In genomic region chr4:136123792-136124161, GRCm38 (mm10) we compare ENCODE assay signal across 18 mouse cellular contexts. TPM values are rescaled to one million over a fixed set of nuclear protein-coding genes. Genes with fewer than 3 reads are reported as not detected.
DNase-seq lines count a peak whose midpoint lies in the region; ATAC-seq and TF ChIP-seq lines count a peak whose summit lies in the region.
"Had no signal": no experiment of that assay in that cellular context is flagged by ENCODE, and none has a peak within 500 bp of the region (broad histone marks: within the 10 kb centered on the region; RNA-seq: fewer than 3 reads in every experiment).

No protein-coding gene starts in this region.

- no peak overlapping the region for H3K4me2 ChIP-seq in kidney, embryonic 15.5 days
- H3K4me2 ChIP-seq in stomach, postnatal 0 days (replicated peaks; ENCODE audit: low read depth): no peak overlapping the region
- H3K4me2 ChIP-seq: limb, embryonic 12.5 days; neural tube, embryonic 13.5 days had no signal

- H3K36me3 ChIP-seq in heart, embryonic 10.5 days: no peaks in the 10 kb centered on the region
- no peaks in the 10 kb centered on the region for H3K36me3 ChIP-seq in kidney, embryonic 15.5 days
- H3K36me3 ChIP-seq in spleen, adult 2 months (ENCODE audit: control insufficient read depth, insufficient read depth, low read length): no peaks in the 10 kb centered on the region
- no peaks in the 10 kb centered on the region for H3K36me3 ChIP-seq in stomach, postnatal 0 days (ENCODE audit: control insufficient read depth, insufficient read depth, low read length)
- H3K36me3 ChIP-seq: limb, embryonic 12.5 days; neural tube, embryonic 13.5 days had no signal

- TF ChIP-seq CTCF in spleen, adult 2 months (IDR thresholded peaks at IDR 0.05; ENCODE audit: extremely low read depth, insufficient read depth, insufficient read length, insufficient replicate concordance): no peak
- no peak for TF ChIP-seq CTCF in stomach, postnatal 0 days (IDR thresholded peaks at IDR 0.05; ENCODE audit: low read depth)

- H3K9ac ChIP-seq in kidney, embryonic 15.5 days: no peak overlapping the region
- H3K9ac ChIP-seq in stomach, postnatal 0 days (ENCODE audit: low read length): no peak overlapping the region
- H3K9ac ChIP-seq: forebrain, postnatal 0 days; limb, embryonic 12.5 days; neural tube, embryonic 13.5 days had no signal

- TF ChIP-seq EP300 in stomach, postnatal 0 days (optimal IDR thresholded peaks at IDR 0.05): no peak

- no peak for DNase-seq in heart, embryonic 10.5 days (ENCODE audit: low spot score)
- no peak for DNase-seq in heart, postnatal 10 days
- no peak for DNase-seq in kidney, adult 9 months
- no peak for DNase-seq in spleen, adult 2 months (ENCODE audit: low read depth in 1 of 2, low spot score in 2 of 2)
- DNase-seq in spleen, postnatal 36 days (ENCODE audit: low spot score in 2 of 2): no peak
- DNase-seq in stomach, postnatal 0 days (ENCODE audit: low spot score): no peak
- DNase-seq in testis, postnatal 10 days (ENCODE audit: low spot score): no peak
- DNase-seq: cerebellum, adult 11 months; cerebellum, postnatal 36 days; forebrain, postnatal 0 days; lung, adult 18-20 months; retina, postnatal 1 day had no signal

- H3K4me1 ChIP-seq in heart, embryonic 10.5 days: peaks cover 65% of the 10 kb centered on the region
- peaks cover 44% of the 10 kb centered on the region for H3K4me1 ChIP-seq in kidney, embryonic 15.5 days
- H3K4me1 ChIP-seq in spleen, adult 2 months (ENCODE audit: control insufficient read depth, insufficient read depth, insufficient read length): peaks cover 36% of the 10 kb centered on the region; the same call in 1 of the 2 replicates
- H3K4me1 ChIP-seq in stomach, postnatal 0 days (replicated peaks; ENCODE audit: control insufficient read depth, insufficient read depth): no peaks in the 10 kb centered on the region
- H3K4me1 ChIP-seq: neural tube, embryonic 13.5 days had no signal

- no peaks in the 10 kb centered on the region for H3K27me3 ChIP-seq in heart, embryonic 10.5 days (ENCODE audit: insufficient read depth, poor library complexity, severe bottlenecking)
- no peaks in the 10 kb centered on the region for H3K27me3 ChIP-seq in kidney, embryonic 15.5 days
- no peaks in the 10 kb centered on the region for H3K27me3 ChIP-seq in spleen, adult 2 months (ENCODE audit: control insufficient read depth, insufficient read depth, low read length)
- H3K27me3 ChIP-seq in stomach, postnatal 0 days (ENCODE audit: control insufficient read depth, insufficient read depth, low read length): no peaks in the 10 kb centered on the region
- H3K27me3 ChIP-seq: limb, embryonic 12.5 days; neural tube, embryonic 13.5 days; Patski had no signal

- no peak for TF ChIP-seq POLR2A in spleen, adult 2 months (IDR thresholded peaks at IDR 0.05; ENCODE audit: low read depth, low read length)

- WGBS in heart, embryonic 10.5 days: 81% methylated on average over 3 of the region's 3 CpGs
- 82% methylated on average over 3 of the region's 3 CpGs for WGBS in kidney, embryonic 15.5 days
- 86% methylated on average over 3 of the region's 3 CpGs for WGBS in spleen, adult 2 months
- 86% methylated on average over 3 of the region's 3 CpGs for WGBS in stomach, postnatal 0 days

- H3K9me3 ChIP-seq in heart, embryonic 10.5 days: no peaks in the 10 kb centered on the region
- H3K9me3 ChIP-seq in kidney, embryonic 15.5 days (replicated peaks): no peaks in the 10 kb centered on the region
- H3K9me3 ChIP-seq in stomach, postnatal 0 days (ENCODE audit: control insufficient read depth, low read length): no peaks in the 10 kb centered on the region
- H3K9me3 ChIP-seq: limb, embryonic 12.5 days; neural tube, embryonic 13.5 days had no signal

- H3K27ac ChIP-seq in heart, embryonic 10.5 days: peak overlapping the region; percentile 74
- peak overlapping the region; percentile 68 for H3K27ac ChIP-seq in kidney, embryonic 15.5 days
- peak overlapping the region; percentile 36; the same call in 1 of the 2 replicates for H3K27ac ChIP-seq in spleen, adult 2 months (ENCODE audit: insufficient read depth, low read length)
- peak overlapping the region; percentile 41 for H3K27ac ChIP-seq in stomach, postnatal 0 days (replicated peaks)
- H3K27ac ChIP-seq: hindbrain, postnatal 0 days; neural tube, embryonic 13.5 days had no signal

- H3K4me3 ChIP-seq in heart, embryonic 10.5 days: no peak overlapping the region
- no peak overlapping the region for H3K4me3 ChIP-seq in kidney, embryonic 15.5 days (replicated peaks)
- H3K4me3 ChIP-seq in spleen, adult 2 months (ENCODE audit: extremely low read depth, insufficient read depth, insufficient read length): no peak overlapping the region
- H3K4me3 ChIP-seq in stomach, postnatal 0 days (ENCODE audit: low read depth, low read length): no peak overlapping the region
- H3K4me3 ChIP-seq: limb, embryonic 12.5 days; neural tube, embryonic 13.5 days had no signal

- intact Hi-C loops in heart, postnatal 10 days (cut with DNase I): no loop called here

- no peak for ATAC-seq in kidney, embryonic 15.5 days (replicated peaks; ENCODE audit: low FRiP score)
- ATAC-seq in stomach, postnatal 0 days (ENCODE audit: low FRiP score, low TSS enrichment): no peak
- ATAC-seq: forebrain, postnatal 0 days; hindbrain, postnatal 0 days; midbrain, embryonic 16.5 days; Patski had no signal

RNA-seq across cellular contexts. Expression of gene Id3, which starts 19.5 kb away (rescaled TPM):
- polyA plus RNA-seq in heart, embryonic 10.5 days (2016; fragmentation: Nextera tagmentation; extraction: Ambion mirVana): 324 and 492 TPM in 2 replicates
- total RNA-seq in heart, postnatal 10 days (2021): 100 to 1,000 TPM; 104 TPM
- polyA plus RNA-seq in kidney, embryonic 15.5 days (2015; fragmentation: Nextera tagmentation; extraction: Ambion mirVana): 862 and 905 TPM in 2 replicates
- polyA plus RNA-seq in spleen, adult 2 months (2012; rRNA removed): 138 and 195 TPM in 2 replicates
- polyA plus RNA-seq in stomach, postnatal 0 days (2015; fragmentation: Nextera tagmentation; extraction: Ambion mirVana): 201 and 224 TPM in 2 replicates

RNA-seq across cellular contexts. Expression of gene E2f2, which starts 48.4 kb away (rescaled TPM):
- 6.3 and 6.6 TPM in 2 replicates for polyA plus RNA-seq in heart, embryonic 10.5 days (2016; fragmentation: Nextera tagmentation; extraction: Ambion mirVana)
- 1 to 10 TPM; 4.3 to 6.8 TPM for total RNA-seq in heart, postnatal 10 days (2021)
- 9.7 and 10.5 TPM in 2 replicates for polyA plus RNA-seq in kidney, embryonic 15.5 days (2015; fragmentation: Nextera tagmentation; extraction: Ambion mirVana)
- 32.1 and 33.5 TPM in 2 replicates for polyA plus RNA-seq in spleen, adult 2 months (2012; rRNA removed)
- 0.91 and 1.5 TPM in 2 replicates for polyA plus RNA-seq in stomach, postnatal 0 days (2015; fragmentation: Nextera tagmentation; extraction: Ambion mirVana)
